Mouse (Mus musculus) liver, embryonic 14.5 days (tissue): ENCODE data around the gene Cntnap2.

Source experiments
- CTCF ChIP-seq: IDR thresholded peaks from 2 replicates; pipeline ENCODE4 v1.5.1; 2016; ENCODE audit warnings: antibody characterized with exemption, low read depth, control low read depth
- EP300 ChIP-seq: IDR thresholded peaks from 2 replicates; pipeline ENCODE4 v1.6.1; 2016; ENCODE audit warnings: antibody characterized with exemption, low read depth

DNA sequence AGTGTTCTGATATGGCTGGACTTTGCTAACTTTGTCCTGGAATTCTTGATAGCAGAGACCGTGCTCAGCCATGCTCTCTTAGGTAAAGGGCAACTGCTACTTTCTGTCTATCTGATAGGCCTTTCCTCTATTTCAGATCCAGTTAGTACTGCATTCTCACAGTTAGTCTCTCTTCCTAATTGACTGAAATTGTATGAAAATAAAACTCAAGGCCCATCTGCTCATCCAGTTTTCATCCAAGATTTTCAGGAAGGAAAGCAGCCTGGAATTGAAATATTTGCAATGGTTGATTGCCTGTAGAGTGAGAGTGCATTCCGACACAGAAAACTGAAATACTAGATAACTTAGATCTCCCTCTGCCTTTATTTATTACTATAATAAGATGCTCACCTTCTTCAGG, 589.3 kb downstream of the Cntnap2 start:
- TF ChIP-seq CTCF = no peak
- no peak for TF ChIP-seq EP300
